Mouse (Mus musculus) small intestine, adult 10 weeks (tissue): Measurements from ENCODE around the gene Ppip5k1. TPM values are rescaled to one million over a fixed set of nuclear protein-coding genes. Genes with fewer than 3 reads are reported as not detected.

Experiments used
- polyA plus RNA-seq: library from polyadenylated mRNA; stranded (reverse); fragments of 350-450 nt; fragmentation: Illumina TruSeq; extraction: RNeasy Lipid Tissue Mini Kit (QIAGEN cat#74804); gene quantifications from one replicate; pipeline ENCODE4 v1.2.3, GENCODE M21; 2014; ENCODE audit warnings: low replicate concordance

The Ppip5k1 gene
- 21.1 TPM for polyA plus RNA-seq

DNA sequence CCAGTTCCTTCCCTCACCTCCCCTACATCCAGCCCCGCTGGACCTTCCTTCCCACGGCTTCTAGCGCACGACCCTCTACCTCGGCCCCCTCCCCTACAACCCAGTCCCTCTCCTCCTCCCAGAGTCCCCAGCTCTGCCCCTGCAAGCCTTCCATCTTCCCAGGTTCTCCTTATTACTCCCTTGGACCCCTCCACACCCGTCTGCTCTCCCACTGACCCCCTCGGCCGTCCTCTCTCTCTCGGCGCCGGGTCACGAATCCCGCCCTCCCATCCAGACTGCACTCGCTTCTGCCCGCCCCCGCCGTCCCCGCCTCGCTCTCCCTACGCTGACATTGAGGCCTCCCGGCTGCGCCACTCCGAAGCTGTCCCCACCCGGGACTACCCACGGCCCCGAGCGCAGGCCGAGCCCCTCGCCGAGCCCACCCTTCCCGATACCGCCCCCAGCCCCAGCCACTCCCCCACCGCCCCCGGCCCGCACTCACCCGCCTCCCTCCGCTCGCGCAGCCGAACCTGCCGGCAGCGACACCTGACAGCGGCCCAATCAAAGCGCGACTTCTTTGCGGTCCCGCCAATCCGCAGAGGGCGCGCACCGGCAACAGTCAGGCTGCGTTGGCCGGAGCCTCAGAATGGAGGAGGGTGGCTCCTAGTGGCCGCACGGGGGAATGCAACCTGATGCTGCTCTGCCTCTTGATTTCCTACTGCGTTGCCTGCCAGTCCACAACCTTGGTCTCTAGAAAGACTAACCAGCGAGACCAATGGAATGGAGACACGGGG, at the start of gene Ppip5k1:
Gene Ppip5k1 (minus strand): TSS at position 577 of the 773 bp plus-strand sequence.

GRCm38 (mm10) chr2:121386961-121387575, 31.9 kb upstream of the Ppip5k1 start, which contains the start of gene Strc:
Gene Strc, minus strand, starts transcription at chr2:121387168.

GRCm38 (mm10) chr2:121357494-121357893, 2.3 kb upstream of the Ppip5k1 start, which contains the start of gene Ckmt1:
Gene Ckmt1, plus strand, starts transcription at chr2:121357714.

DNA sequence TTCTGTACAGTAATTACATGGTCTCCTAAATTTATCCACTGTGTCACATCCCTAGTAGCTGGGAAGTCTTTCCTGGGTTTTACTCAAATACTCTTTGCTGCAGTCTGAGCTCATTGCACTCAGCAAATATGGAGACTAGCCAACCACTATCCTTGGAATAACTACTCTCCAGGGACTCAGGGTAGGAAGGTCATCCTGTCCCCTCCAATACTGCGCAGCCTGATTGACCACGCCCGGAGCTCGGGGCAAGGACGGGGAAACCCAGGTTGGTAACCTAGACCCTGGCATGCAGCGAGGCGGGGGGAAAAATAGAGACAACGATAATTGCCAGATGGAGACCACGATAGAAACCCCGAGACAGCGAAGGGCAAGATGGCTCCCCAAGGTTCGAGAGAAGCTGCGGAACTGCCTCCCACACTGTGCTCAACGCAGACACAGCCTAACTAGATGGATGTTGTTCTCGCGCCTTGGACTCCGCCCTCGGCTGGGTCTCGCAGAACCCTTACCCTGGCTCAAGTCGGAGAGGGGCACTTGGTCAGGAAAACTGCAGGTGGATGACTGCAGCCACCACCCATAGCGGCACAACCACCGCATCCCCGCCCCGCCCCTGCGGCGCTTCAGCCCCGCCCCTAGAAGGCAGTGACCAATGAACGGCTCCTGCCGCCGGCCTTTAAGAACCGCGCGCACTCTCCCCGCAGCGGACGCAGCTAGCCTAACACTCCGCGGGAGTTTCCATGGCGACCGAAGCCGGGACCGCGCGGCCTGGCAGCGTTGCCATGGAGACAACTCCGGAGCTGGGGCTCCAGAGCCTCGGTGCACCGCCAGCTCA, 66.1 kb downstream of the Ppip5k1 start, which contains the start of gene Map1a:
Gene Map1a (plus strand): TSS at position 700 of the 829 bp plus-strand sequence.

DNA sequence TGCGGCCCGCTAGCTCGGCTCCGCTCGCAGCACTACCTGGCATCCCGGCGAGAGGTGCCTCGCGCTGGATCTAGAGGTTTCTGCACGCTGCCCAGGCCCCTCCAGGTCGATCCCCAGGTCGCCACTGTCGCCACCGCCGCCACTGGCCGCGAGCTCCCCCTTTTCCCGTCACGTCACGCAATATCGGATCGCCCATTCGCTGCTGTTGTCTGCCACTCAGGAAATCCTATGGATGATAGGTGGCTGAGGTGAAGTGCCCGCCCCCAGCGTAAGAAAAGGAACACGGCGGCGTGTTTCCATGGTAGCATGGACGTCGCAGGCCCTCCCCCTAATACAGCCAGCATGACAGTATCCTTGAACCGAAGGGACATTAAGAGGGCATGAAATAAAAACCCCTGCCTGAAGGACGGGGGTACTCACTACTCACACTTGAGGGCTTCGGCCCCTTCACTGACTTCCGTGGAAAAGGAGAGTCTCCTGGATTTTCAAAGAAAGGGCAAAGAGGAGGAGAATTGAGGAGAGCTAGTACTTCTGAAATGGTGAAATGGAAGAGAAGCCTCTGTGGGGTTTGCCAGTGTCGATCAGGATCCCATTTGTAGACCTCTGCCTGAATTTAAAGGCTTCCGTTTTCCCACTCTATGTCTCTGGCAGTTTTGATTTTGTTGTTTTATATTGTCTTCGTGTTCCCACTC, 83.8 kb downstream of the Ppip5k1 start, which contains the start of gene Trp53bp1:
Gene Trp53bp1 (minus strand): TSS at position 172 of the 692 bp plus-strand sequence.

Other genes starting within 250 kb of the Ppip5k1 start
- not detected for gene Tgm7, start 245.6 kb downstream of the Ppip5k1 start, polyA plus RNA-seq
- 21.5 TPM for gene Adal, start 215.0 kb downstream of the Ppip5k1 start, polyA plus RNA-seq
- 2.7 TPM for gene Lcmt2, start 214.7 kb downstream of the Ppip5k1 start, polyA plus RNA-seq
- 76.0 TPM for gene Tubgcp4, start 184.7 kb downstream of the Ppip5k1 start, polyA plus RNA-seq
- 23.1 TPM for gene Zscan29, start 184.3 kb downstream of the Ppip5k1 start, polyA plus RNA-seq
- 4.9 TPM for gene Trp53bp1, start 84.0 kb downstream of the Ppip5k1 start, polyA plus RNA-seq
- gene Map1a, start 65.8 kb downstream of the Ppip5k1 start, polyA plus RNA-seq, result 0.41 TPM
- gene Ckmt1, start 2.3 kb upstream of the Ppip5k1 start, polyA plus RNA-seq, result 165 TPM
- not detected for gene Strc, start 31.8 kb upstream of the Ppip5k1 start, polyA plus RNA-seq
- gene Pdia3, start 58.4 kb upstream of the Ppip5k1 start, polyA plus RNA-seq, result 1,161 TPM
- gene Catsper2, start 58.4 kb upstream of the Ppip5k1 start, polyA plus RNA-seq, result 1.7 TPM
- gene Ell3, start 88.9 kb upstream of the Ppip5k1 start, polyA plus RNA-seq, result 4.3 TPM
- gene Serf2, start 93.8 kb upstream of the Ppip5k1 start, polyA plus RNA-seq, result 88.0 TPM
- gene Hypk, start 97.9 kb upstream of the Ppip5k1 start, polyA plus RNA-seq, result 28.7 TPM
- gene Serinc4, start 101.4 kb upstream of the Ppip5k1 start, polyA plus RNA-seq, result not detected
- 32.3 TPM for gene Mfap1b, start 118.7 kb upstream of the Ppip5k1 start, polyA plus RNA-seq
- 47.1 TPM for gene Mfap1a, start 151.3 kb upstream of the Ppip5k1 start, polyA plus RNA-seq
- gene Wdr76, start 151.3 kb upstream of the Ppip5k1 start, polyA plus RNA-seq, result 13.4 TPM